Mouse (Mus musculus) thymus, postnatal 36 days (tissue): ENCODE results near the gene Hspg2.

Source experiments
- DNase-seq, 2 experiments: peaks; one replicate each; pipeline ENCODE4 v3.0.0; 2022; ENCODE audit warnings: mixed read lengths in 2 of 2

Gene Hspg2

DNA sequence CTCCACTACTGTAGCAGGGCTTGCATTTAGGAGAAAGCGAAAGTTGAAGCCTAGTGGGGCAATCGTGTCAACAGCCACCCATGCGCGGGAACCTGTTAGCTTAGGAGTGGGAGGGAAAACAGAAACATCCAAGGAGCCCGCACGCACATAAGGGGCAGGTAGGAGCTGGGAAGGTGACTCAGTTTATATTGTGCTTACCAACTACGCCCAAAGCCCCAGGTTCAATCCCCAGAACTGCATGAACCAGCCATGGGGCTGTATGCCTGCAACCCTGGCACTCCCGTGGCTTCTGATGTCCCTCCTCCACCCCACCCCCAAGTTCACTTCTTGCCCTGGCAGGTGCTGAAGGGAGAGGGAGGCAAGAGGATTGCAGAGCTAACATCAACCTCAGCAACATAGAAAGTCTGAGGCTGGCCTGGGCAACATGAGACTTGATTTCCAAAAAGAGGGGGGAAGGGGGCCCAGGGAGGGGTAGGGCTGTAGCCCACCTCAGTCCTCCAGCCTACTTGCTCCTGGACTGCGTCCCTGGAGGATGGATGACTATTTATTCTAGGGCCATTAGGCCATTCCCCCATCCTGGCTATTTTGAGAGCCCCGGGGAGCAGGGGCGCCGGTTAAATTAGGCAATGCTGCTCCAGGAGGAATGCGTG, 12.9 kb downstream of the Hspg2 start:
- DNase-seq: no peak

DNA sequence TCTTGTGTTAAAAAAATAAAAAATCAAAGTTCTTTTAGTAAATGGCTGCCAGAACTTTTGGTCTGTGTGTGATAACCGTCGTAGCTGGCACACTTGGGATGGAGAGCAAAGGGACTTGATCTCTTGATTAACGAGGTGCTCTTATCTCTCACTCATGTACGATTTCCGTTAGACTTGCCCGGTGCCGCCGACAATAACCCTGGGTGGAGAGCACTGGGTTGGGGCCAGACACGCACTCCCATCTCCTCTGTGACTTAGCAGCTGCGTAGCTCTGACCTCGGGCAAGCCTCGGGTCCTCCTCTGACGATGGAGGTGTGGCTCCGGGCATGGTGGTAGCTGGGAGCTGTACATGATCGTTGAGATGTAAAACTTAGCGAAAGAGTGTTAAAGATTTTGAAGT, 15.3 kb downstream of the Hspg2 start:
- no peak for DNase-seq

GRCm38 (mm10) chr4:137484586-137484985, 16.0 kb downstream of the Hspg2 start:
- DNase-seq: no peak

GRCm38 (mm10) chr4:137485258-137485960, 16.8 kb downstream of the Hspg2 start:
- no peak for DNase-seq

DNA sequence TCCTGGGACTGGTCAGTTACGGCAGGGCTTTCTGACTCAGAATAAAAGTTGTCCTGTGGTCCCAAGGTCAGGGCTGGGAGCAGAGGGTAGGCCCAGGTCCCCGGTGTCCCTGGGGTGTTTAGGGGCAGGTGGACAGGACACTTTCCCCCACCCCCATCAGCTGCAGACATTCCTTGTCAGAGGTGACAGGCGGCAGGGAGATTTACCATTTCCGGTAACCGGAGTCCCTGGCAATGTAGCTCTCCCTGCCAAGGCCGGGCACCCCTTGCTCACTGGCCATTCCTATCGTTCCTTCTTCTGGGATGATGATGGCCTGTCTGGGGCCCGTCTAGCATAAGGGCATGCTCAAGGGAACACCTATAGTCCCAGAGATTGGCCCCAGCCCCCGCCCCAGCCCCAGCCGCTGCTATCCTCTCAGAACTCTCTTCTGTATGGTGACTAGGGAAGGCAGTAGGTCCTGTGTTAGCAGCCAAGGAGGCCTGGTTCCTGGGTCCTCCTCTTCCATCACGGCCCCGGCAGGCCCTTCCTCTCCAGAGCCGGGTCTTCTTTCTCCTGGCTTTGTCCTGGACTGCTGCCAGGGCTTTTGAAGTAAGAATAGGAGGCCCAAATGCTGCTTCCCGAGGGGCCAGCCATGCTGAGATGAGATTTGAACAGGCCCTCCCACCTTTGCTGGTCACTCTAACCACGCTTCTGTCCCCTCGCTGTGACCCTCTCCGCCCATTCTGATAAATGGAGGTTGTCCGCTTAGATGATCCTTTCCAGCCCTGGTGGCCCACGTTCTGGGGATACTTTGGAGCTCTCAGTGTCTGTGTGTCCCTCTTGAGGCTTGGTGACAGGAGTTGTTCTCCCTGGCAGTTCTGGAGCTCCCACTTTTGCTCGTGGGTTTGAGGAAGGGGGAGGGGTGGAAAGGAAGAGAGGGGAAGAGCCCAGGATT, 17.8 kb downstream of the Hspg2 start:
- DNase-seq: no peak

- DNase-seq: no peak
Observed at GRCm38 (mm10) chr4:137487286-137488000, 18.9 kb downstream of the Hspg2 start.

DNA sequence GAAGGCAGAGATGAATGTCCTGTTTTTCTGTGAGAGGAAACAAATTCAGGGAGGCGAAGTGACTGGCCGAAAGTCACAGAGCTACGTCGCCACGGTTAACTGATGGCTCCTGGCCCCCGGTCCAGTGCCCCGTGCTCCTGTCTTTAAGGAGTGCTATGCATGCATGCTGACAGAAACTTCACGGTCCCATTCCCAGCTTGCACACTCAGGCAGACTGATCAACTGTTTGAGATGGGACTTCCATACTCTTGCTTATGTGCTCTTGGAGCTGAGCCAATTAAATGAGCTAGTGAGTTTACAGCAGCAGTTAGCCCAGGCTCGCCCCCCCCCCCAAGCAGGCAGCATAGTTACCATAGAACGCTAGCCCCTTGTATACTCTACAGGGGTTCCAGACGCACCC, 19.5 kb downstream of the Hspg2 start:
- no peak for DNase-seq

- no peak for DNase-seq
Observed at GRCm38 (mm10) chr4:137488571-137489303, 20.2 kb downstream of the Hspg2 start.

DNA sequence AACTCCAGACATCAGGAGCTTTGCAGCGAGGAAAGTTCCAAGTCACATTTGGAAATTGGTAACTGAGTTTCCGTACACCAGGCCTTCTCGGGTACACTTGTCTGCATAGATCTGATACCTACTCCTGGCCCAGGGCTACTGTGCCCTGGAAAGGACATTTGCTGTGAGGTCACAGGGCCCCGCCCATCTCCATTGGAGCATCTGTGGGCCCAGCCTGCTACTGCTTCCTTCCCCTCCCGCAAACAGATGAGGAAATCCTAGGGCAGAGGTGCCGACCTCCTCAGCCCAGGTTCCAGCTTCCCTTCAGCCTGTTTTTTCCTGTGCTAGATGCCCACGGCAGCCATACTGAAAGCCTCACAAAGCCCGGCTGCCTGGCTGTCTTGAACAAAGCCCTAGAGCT, 21.4 kb downstream of the Hspg2 start:
- no peak for DNase-seq

GRCm38 (mm10) chr4:137492563-137492962, 24.0 kb downstream of the Hspg2 start:
- DNase-seq: no peak

GRCm38 (mm10) chr4:137493187-137493586, 24.6 kb downstream of the Hspg2 start:
- DNase-seq: no peak

DNA sequence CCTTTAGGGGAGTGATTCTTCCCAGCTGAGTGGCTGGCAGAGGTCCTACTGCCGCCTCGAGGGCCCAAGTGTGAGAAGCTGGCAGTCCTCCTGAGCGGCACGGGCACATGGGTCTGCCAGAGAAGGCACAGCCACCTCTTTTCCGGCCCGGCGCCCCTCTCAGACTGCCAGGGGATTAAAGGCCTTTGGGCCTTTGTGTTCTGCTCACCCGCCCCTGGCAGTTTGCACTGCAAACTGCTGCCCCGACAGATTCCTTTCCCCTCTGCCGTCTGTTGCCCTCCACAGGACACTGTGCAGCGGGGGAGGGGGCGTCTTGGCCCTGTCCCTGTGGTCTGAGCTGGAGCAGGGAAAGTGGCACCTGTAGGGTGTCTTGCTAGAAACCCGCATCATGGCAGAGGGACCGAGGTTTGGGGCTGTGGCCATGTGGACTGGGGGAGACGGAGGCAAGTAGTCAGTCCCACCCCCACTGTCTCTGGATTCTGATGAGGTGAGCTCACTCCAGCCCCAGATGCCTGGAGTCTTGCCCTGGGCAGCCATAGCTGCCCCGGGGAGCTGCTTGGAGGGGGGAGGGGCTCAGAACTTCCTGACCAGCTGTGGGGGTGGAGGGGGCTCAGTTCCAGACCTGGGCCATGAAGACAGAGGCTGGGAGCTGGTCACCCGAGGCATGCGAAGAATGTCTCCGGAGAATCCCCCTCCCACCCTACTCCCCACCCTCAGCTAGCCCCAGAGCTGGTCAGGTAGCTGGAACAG, 26.4 kb downstream of the Hspg2 start:
- DNase-seq: no peak

DNA sequence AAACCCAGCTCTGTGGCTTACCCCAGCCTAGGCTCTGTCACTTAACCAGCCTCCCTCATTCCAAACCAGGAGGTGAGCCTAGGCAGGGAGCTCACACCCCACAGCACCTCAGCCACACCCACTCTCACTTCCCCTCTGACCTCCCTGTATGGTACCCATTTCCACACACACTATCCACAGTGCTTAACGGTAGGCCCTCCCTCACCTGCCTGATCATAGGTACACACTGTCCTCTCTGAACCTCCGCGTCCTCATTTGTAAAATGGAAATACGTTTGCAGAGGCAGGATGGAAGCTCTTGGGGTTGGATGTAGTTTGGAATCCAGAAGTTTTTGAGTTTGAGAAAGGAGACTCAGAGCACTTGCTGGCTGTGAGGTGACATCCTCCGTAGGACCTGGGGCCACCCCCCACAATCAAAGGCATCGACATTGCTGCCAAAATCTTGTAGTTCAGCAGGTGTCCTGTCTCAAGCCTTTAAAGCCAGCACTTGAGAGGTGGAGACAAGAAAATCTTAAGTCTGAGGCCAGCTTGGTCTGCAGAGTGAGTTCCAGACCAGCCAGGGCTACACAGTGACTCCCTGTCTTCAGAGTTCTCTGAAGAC, 27.0 kb downstream of the Hspg2 start:
- no peak for DNase-seq

GRCm38 (mm10) chr4:137497367-137497766, 28.8 kb downstream of the Hspg2 start:
- DNase-seq: no peak

GRCm38 (mm10) chr4:137497892-137498722, 29.5 kb downstream of the Hspg2 start:
- no peak for DNase-seq

- DNase-seq: no peak
Observed at GRCm38 (mm10) chr4:137498882-137499583, 30.5 kb downstream of the Hspg2 start.

DNA sequence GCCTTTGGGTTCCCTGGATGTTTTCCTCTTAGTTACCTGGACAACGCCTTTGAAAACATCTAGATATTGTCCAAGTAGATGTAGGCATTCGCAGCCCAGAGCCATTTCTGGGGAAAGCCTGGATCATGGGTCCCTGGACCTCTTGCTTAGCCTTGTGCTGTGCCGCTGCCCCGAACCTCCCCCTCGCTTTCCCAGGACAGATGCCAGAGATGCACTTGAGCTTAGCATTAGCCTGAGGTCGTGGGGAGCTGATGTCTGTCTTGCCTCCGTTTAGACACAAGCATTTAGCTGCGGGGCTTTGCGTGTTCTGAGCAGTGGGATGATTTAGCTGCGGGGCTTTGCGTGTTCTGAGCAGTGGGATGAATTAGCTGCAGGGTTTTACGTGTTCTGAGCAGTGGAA, 31.6 kb downstream of the Hspg2 start:
- no peak for DNase-seq

GRCm38 (mm10) chr4:137500953-137501352, 32.4 kb downstream of the Hspg2 start:
- no peak for DNase-seq

GRCm38 (mm10) chr4:137502183-137502582, 33.6 kb downstream of the Hspg2 start:
- DNase-seq: no peak
